Mouse (Mus musculus) hematopoietic stem cell, adult 5-6 weeks (primary cell): ENCODE data around the gene Nat14. TPM values are rescaled to one million over a fixed set of nuclear protein-coding genes. Genes with fewer than 3 reads are reported as not detected.

ENCODE experiments used
- ATAC-seq, 2 experiments: fragments of 125-278 bp in 1 of 2; replicated peaks in 1 of 2; 2 replicates each; pipeline ENCODE4 v1.8.0; 2016 to 2017; ENCODE audit warnings: inconsistent platforms in 2 of 2, mild to moderate bottlenecking in 2 of 2, moderate number of reproducible peaks in 2 of 2, low read depth in 1 of 2, moderate TSS enrichment in 1 of 2; ENCODE audit not compliant: low FRiP score in 2 of 2, poor library complexity in 2 of 2, severe bottlenecking in 2 of 2, insufficient read depth in 1 of 2, low TSS enrichment in 1 of 2
- total RNA-seq: library from RNA; stranded (forward); fragments of 172-1452, 232-1000 nt; gene quantifications from 2 replicates; pipeline ENCODE4 v1.2.3, GENCODE M21; 2017

Nat14 gene
- total RNA-seq, 1 experiment from 2014 or later: not detected

DNA sequence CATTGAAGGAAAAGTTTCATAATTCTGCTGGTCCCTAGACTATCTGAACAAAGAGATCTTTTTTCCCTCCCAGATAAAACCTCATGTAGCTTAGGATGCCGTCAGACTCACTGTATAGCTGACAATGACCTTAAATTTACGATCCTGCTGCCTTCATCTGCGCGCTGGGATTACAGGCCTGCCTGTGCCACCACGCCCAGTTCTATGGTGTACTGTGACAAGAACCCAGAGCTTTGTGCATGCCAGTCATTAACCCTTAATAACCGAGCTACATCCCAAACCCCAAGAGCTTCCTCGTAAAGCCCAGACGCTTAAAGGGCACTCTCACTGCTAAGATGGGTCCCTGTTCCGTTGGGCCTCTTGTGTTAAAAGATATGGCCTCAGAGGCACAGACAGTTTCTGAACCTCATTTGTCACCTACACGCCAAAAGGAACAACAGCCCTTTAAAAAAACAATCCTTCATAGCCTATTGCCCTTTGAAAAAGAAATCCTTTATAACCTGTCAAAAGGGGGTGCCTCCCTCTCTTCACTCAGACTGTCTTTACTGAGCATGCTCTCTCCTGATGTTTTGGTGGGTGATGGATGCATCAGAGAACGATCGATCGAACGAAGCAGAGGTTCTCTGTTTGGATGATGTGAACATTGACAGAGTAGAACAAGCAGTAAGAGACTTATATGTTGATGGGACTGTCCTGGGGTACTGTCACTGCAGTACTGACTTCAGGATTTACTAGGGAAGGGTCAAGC is 6.0 kb upstream of the Nat14 start:
- peak; percentile 26 to 33; a peak in 2 of 4 replicates for ATAC-seq

DNA sequence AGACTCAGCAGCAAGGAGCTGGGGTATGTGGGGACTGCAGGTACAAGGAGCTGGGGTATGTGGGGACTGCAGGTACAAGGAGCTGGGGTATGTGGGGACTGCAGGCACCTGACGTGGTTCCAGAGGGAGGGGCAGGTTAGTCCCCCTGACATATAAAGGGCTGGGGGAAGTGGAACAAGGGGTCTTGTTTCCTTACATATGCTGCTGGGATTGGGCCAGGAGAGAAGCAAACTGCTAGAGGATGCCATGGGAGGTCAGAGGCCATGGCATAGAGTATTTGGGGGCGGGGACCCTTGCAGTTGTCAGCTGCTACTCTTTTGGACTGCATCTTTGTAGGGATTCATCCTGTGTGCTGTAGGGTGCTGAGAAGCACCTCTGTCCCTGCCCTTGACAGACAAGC is 4.3 kb upstream of the Nat14 start:
- no peak for ATAC-seq

DNA sequence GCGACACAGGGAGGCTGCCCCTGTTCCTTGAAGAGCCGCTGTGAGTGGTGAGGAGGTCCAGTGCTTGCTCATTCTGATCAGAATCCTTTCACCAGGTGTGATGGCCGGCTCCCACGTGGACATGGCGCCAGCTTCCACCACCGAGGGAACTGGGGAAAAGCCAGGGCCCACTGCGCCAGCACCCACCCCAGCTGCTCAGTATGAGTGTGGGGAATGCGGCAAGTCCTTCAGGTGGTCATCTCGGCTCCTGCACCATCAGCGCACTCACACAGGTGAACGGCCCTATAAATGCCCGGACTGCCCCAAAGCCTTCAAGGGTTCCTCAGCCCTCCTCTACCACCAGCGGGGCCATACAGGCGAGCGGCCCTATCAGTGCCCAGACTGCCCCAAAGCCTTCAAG is 3.1 kb upstream of the Nat14 start:
- ATAC-seq: no peak

DNA sequence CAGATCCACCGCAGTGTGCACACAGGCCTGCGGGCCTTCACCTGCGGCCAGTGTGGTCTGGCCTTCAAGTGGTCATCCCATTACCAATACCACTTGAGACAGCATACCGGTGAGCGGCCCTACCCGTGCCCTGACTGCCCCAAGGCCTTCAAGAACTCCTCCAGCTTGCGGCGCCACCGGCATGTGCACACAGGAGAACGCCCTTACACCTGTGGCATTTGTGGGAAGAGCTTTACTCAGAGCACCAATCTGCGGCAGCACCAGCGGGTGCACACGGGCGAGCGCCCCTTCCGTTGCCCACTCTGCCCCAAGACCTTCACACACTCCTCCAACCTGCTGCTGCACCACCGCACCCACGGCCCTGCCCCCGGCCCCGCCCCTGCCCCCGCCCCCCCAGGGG is 2.7 kb upstream of the Nat14 start:
- no peak for ATAC-seq

DNA sequence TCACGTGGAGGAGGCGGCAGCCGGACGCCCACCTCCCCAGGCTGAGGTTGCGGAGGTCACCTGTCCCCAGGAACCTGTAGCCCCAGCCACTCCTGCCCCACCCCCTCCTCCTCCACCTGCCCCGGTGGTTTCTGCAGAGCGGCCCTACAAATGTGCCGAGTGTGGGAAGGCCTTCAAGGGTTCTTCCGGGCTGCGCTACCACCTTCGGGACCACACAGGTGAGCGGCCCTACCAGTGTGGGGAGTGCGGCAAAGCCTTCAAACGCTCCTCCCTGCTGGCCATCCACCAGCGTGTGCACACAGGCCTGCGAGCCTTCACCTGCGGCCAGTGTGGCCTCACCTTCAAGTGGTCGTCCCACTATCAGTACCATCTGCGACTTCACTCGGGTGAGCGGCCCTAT is 1.9 kb upstream of the Nat14 start:
- ATAC-seq: no peak

DNA sequence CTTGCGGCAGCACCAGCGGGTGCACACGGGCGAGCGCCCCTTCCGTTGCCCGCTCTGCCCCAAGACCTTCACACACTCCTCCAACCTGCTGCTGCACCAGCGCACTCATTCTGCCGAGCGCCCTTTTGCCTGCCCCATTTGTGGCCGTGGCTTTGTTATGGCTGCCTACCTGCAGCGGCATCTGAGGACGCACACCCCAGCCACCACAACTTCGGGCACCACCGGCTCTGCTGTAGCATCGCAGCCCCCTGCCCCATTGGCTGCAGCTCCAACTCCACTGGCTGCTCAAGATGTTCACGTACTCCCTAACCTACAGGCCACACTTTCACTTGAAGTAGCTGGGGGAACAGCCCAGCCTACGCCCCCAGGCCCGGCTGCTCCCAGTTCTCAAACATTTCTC is 1.3 kb upstream of the Nat14 start:
- no peak for ATAC-seq

DNA sequence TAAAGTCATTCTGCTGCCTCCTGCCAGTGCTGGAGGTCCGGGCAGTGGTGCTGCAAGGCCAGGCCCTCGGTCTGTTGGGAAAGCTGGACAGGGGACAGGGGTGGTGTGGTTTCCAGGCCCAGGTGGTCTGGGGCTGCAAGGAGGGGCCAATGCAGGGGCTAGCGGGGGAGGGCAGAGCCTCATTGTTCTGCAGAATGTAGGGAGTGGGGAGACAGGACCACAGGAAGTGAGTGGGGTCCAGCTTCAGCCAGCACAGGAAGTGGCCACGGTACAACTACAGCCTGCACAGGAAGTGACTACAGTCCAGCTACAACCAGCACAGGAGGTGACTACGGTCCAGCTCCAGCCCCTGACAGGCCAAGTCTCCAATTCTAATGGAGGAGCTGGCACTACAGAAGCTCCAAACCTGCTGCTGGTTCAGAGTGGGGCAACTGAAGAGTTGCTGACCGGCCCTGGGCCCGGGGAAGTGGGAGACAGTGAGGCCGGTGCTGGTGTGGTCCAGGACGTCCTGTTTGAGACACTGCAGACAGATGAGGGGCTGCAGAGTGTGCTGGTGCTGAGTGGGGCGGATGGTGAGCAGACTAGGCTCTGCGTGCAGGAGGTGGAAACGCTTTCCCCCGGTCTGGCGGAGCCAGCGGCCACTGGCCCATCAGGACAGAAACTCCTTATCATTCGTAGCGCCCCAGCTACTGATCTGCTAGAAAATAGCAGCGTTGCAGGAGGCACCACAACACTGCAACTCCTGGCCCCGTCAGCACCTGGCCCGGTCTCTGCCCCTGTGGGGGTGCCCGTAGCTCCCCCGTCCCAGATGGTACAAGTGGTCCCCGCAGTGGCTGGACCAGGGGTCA is 628 bp upstream of the Nat14 start:
- no peak for ATAC-seq

DNA sequence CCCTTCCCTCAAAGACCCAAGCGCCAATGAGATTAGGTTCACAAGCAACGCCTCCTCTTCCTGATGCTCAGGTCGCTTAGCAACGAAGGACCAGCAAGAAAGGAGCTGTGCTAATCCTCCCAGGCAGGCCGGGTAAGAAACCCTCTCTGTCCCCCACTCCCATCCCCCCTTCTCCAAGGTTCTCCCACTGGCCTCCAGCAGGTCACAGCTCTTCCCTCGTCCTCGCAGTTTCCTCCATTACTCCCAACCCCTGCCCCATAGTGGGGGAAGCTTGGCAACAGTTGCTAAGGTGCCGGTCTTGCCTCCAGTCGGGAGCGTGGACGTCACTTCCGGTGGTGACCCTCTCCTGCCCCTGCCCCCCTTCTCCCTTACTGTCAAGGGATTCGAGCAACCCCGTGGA is 680 bp downstream of the Nat14 start:
- ATAC-seq: peak; percentile 18 to 40; a peak in 3 of 4 replicates

DNA sequence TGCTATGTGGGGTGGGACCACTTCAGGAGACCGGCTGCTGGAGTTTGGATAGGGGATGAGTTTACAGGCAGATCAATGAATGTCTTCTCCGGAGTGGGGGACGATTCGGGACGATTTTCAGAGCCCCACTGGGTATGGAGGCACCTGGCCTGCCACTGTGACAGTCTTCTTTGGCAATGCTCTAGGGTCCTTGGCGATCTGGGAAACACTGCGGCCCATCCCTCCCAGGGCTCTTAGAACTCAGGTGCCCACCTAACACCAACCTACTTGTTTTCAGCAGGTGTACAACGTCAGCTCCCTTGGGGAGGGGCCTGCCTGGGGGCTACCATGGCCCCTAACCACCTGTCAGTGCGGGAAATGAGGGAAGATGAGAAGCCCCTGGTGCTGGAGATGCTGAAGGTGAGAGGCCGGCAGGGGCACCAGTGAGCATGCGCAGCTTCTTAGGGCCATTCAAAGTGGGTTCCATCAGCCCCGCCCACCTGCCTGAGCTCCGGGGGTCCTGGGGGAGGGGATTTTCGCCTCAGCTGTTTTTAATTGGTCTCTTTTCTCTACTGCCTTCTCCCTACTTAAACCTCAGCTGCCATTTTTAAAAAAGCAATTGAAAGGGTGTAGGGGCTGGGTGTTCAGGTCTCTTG is 1.2 kb downstream of the Nat14 start:
- ATAC-seq: no peak

DNA sequence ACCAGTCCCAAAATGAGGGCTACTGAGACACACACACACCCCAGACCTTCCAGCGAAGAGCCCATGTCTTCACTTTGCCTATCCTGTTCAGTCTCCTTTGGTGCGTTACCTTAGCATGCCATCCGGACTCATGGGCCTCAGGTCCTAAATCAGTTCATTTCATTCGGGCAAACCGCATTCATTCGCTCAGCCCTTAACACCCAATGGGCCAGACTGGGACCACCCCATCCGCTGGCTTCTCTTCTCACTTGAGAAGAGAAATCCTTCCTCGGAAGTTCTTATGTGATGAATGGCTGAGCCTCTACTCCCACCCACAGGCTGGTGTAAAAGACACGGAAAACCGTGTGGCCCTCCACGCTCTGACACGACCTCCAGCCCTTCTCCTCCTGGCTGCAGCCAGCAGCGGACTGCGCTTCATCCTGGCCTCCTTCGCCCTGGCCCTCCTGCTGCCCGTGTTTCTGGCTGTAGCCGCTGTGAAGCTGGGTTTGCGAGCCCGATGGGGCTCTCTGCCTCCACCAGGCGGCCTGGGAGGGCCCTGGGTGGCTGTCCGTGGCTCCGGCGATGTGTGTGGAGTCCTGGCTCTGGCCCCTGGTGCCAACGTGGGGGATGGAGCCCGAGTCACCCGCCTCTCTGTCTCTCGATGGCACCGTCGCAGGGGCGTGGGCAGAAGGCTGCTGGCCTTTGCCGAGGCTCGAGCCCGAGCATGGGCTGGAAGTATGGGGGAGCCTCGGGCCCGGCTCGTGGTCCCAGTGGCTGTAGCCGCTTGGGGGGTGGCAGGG is 1.9 kb downstream of the Nat14 start:
- peak; percentile 47 to 56; a peak in 3 of 4 replicates for ATAC-seq

DNA sequence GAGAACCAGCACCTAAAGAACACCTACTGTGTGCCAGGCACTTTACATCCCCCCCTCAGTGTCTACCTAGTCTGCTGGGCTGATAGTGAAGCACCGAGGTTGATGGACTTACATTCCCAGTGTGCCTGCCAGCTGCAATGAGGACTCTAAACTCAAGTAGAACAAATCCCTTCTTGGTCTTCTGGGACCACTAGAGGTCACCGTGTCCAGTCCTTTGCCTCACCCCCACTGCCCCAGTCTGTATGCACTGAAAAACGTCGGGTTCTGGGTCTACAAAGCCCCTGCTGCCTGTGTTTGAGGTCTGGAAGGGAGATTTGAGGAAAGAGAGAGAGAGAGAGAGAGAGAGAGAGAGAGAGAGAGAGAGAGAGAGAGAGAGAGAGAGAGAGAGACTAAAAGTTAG is 2.7 kb downstream of the Nat14 start:
- no peak for ATAC-seq

DNA sequence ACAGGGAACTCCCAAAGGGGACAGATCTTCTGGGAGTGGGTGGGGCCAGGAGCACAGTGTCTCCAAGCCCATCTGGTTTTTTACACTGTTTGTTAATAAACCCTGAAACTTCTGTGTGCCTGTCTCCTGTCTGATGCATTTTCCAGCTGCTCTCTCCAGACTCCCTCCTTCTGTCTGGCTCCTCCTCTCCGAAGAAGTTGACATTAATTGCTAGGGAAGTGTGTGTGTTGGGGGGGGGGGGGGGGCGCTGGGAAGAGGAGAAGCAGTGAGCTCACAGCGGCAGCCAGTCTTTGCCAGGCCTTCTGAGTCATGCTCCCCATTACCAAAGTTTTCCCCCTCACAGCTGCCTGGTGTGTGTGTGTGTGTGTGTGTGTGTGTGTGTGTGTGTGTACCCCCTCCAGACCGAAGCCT is 3.1 kb downstream of the Nat14 start:
- no peak for ATAC-seq

DNA sequence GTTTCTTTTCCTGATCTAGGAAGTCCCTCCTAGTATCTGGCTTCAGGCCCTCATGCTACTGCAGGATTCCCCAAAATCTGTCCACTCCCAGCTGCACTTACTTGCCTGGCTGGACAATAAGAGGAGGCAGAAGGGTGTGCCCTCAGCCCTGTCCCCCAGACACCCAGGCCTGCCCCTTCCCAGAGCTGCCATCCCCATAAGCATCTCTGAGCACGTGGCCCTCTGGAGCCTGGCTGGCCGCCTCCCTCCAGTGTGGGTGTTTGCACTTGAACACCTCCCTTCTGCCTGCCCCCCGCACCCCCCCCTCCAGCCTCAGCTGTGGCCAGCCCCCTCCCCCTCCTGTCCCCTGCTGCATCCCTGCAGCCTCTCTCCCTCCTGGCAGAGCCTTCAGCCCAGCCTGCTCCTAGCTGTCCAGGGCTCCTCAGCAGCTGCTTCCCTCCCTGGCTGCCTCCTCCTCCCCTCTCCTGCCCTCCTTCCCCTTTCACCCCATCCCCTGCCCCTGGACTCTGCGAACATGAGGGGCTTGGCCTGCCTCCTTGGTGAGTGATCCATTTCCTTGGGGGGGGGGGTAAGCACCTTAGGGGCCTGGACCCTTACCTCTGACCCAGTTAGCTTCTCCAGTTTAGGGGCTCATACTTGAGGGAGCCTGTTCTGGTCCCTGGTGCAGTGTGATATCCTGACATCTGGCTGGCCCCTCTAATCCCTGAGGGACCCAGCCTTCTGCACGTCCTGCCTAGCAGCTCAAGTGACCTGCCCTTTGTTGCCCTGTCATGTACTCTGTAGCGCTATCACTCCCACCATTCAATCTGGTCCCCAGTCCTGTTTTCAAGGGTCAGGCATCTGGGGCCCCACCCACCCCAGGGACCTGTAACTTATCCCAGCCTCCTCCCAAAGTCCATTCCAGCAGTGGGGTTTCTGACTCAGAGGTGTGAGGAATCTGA is 3.9 kb downstream of the Nat14 start, which contains the start of gene Ssc5d:
Ssc5d (plus strand) TSS at position 345 of the 941 bp plus-strand sequence.
- ATAC-seq: no peak

DNA sequence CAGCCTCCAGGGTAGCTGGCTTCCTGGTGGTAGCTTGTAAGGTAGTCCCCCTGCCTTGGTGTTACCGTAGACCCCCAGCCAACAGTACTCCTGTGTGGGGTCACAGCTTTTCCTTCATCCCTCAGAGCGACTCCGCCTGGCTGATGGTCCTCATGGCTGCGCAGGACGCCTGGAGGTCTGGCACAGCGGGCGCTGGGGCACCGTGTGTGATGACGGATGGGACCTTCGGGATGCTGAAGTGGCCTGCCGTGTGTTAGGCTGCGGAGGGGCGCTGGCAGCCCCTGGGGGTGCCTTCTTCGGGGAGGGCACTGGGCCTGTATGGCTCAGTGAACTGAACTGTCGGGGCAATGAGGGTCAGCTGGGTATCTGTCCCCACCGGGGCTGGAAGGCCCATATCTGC is 5.0 kb downstream of the Nat14 start:
- ATAC-seq: no peak

DNA sequence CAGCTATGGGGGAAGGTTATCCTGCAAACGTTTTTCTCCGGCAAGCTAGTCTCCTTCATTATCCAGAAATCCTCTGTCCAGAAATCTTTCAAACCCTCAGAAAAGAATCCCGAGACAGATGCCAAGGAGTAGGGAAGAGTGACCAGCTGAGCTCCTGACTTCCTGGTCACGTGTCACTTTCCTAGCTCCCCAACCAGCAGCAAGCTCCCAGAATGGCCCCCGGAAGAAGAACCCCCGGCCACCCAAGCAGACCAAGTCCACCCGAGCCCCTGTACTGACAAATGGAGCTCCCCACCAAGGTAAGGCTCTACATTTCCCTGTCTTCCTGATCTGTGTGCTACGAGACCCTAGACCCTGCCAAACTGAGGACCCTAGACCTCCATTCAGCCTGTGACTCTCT is 5.9 kb downstream of the Nat14 start:
- ATAC-seq: no peak

DNA sequence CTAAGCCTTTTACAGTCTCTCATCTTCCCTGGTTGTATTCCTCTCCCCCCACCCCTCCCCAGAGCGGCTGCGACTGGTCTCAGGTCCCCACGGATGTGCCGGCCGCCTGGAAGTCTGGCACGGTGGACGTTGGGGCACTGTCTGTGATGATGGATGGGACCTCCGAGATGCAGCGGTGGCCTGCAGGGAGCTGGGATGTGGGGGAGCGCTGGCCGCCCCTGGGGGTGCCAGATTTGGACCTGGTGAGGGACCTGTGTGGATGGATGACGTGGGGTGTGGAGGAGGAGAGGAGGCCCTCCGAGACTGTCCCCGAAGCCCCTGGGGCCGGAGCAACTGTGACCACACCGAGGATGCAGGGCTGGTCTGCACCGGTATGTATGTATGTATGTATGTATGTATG is 6.5 kb downstream of the Nat14 start:
- ATAC-seq: no peak
